Comparison of ENCODE assay signal across 30 mouse cellular contexts in genomic region chr10:12423994-12424725, GRCm38 (mm10).
DNase-seq lines count a peak whose midpoint lies in the region; ATAC-seq and TF ChIP-seq lines count a peak whose summit lies in the region.
"Had no signal": no experiment of that assay in that cellular context is flagged by ENCODE, and none has a peak within 500 bp of the region (broad histone marks: within the 10 kb centered on the region; RNA-seq: fewer than 3 reads in every experiment).

No protein-coding gene starts in this region.

- ATAC-seq in Patski: peak; percentile 39
- ATAC-seq in midbrain, embryonic 11.5 days (ENCODE audit: low FRiP score): no peak
- ATAC-seq in heart, embryonic 12.5 days (ENCODE audit: insufficient number of reproducible peaks, low FRiP score): no peak
- ATAC-seq: forebrain, embryonic 13.5 days; forebrain, embryonic 16.5 days; hindbrain, postnatal 0 days; inflammation-experienced regulatory T-cells, adult 6 months had no signal

- DNase-seq in adrenal gland, adult 2 months: peak; percentile 19
- no peak for DNase-seq in adrenal gland, postnatal 14 days
- peak; percentile 57 for DNase-seq in 3T3-L1 (ENCODE audit: low read depth, low spot score)
- DNase-seq in Patski (ENCODE audit: low read depth, low spot score): peak; percentile 19
- DNase-seq in midbrain, embryonic 11.5 days (ENCODE audit: low spot score, missing footprints): no peak
- no peak for DNase-seq in heart, adult 2 months
- DNase-seq: adrenal gland, postnatal 10 days; B cell, adult 2 months; cerebellum, adult 11-12 months; cerebellum, adult 8-10 months; cerebellum, postnatal 10 days; cerebellum, postnatal 36 days; embryo, embryonic 11 days; gastrocnemius, adult 2 months; gastrocnemius, postnatal 14 days; heart, adult 11 months; heart, postnatal 14 days; heart, postnatal 4 days; kidney, adult 18-20 months had no signal

- 95% methylated on average over 7 of the region's 7 CpGs for WGBS in midbrain, embryonic 11.5 days
- WGBS in heart, adult 2 months: 76% methylated on average over 7 of the region's 7 CpGs
- 84% methylated on average over 7 of the region's 7 CpGs for WGBS in heart, embryonic 12.5 days

- no peaks in the 10 kb centered on the region for H3K36me3 ChIP-seq in midbrain, embryonic 11.5 days (ENCODE audit: control insufficient read depth, insufficient read depth, low read length)
- H3K36me3 ChIP-seq in heart, adult 2 months (ENCODE audit: control insufficient read depth, insufficient read depth, low read length): no peaks in the 10 kb centered on the region; the same call in 1 of the 2 replicates
- H3K36me3 ChIP-seq in heart, embryonic 12.5 days: no peaks in the 10 kb centered on the region; the same call in 1 of the 2 replicates
- H3K36me3 ChIP-seq: embryonic facial prominence, embryonic 10.5 days; embryonic facial prominence, embryonic 13.5 days; forebrain, embryonic 10.5 days had no signal

- no peak overlapping the region for H3K4me3 ChIP-seq in embryonic fibroblast, embryonic 13.5 days (ENCODE audit: insufficient read depth, low read length)
- H3K4me3 ChIP-seq in midbrain, embryonic 11.5 days (ENCODE audit: low read depth, low read length): no peak overlapping the region
- no peak overlapping the region for H3K4me3 ChIP-seq in heart, adult 2 months
- no peak overlapping the region for H3K4me3 ChIP-seq in heart, embryonic 12.5 days
- H3K4me3 ChIP-seq: embryonic facial prominence, embryonic 10.5 days; embryonic facial prominence, embryonic 13.5 days; forebrain, embryonic 10.5 days; forebrain, embryonic 13.5 days; gastrocnemius, adult 2 months; heart, embryonic 13.5 days had no signal

- TF ChIP-seq CTCF in Patski (IDR thresholded peaks at IDR 0.05): no peak
- no peak for TF ChIP-seq CTCF in embryonic fibroblast, embryonic 13.5 days (IDR thresholded peaks at IDR 0.05; ENCODE audit: borderline replicate concordance, insufficient read depth, low read length)
- TF ChIP-seq CTCF in heart, adult 2 months (IDR thresholded peaks at IDR 0.05): no peak

- peaks cover 5% of the 10 kb centered on the region for H3K4me1 ChIP-seq in embryonic fibroblast, embryonic 13.5 days (ENCODE audit: control insufficient read depth, insufficient read depth, low read length)
- no peaks in the 10 kb centered on the region for H3K4me1 ChIP-seq in midbrain, embryonic 11.5 days (ENCODE audit: control insufficient read depth, insufficient read depth, low read length)
- no peaks in the 10 kb centered on the region for H3K4me1 ChIP-seq in heart, adult 2 months (ENCODE audit: control insufficient read depth, insufficient read depth, low read length)
- H3K4me1 ChIP-seq in heart, embryonic 12.5 days (replicated peaks): 0 out of 2 replicates have a peak, but pooled peaks cover 5% of the 10 kb centered on the region
- H3K4me1 ChIP-seq: embryonic facial prominence, embryonic 10.5 days; embryonic facial prominence, embryonic 13.5 days; forebrain, embryonic 10.5 days; forebrain, embryonic 13.5 days had no signal

- no peaks in the 10 kb centered on the region; the same call in 1 of the 2 replicates for H3K79me2 ChIP-seq in heart, adult 2 months (replicated peaks; ENCODE audit: control insufficient read depth, insufficient read depth, low read length)

- no peaks in the 10 kb centered on the region for H3K9me3 ChIP-seq in midbrain, embryonic 11.5 days (ENCODE audit: control insufficient read depth, low read length)
- no peaks in the 10 kb centered on the region for H3K9me3 ChIP-seq in heart, embryonic 12.5 days (replicated peaks)
- H3K9me3 ChIP-seq: embryonic facial prominence, embryonic 10.5 days; embryonic facial prominence, embryonic 13.5 days; forebrain, embryonic 10.5 days; forebrain, embryonic 13.5 days; heart, embryonic 13.5 days had no signal

- intact Hi-C loops in heart, adult 2 months (cut with DNase I): no loop called here

- TF ChIP-seq EP300 in heart, adult 2 months (IDR thresholded peaks at IDR 0.05; ENCODE audit: insufficient read depth, low read depth, low read length): no peak

- POLR2A ChIA-PET in Patski (lab: Charles Lee): no interaction called here

- peak overlapping the region; percentile 65 for H3K27ac ChIP-seq in embryonic fibroblast, embryonic 13.5 days (ENCODE audit: insufficient read depth, low read length)
- H3K27ac ChIP-seq in midbrain, embryonic 11.5 days (ENCODE audit: low read depth, low read length): no peak overlapping the region
- H3K27ac ChIP-seq in heart, adult 2 months: no peak overlapping the region
- no peak overlapping the region for H3K27ac ChIP-seq in heart, embryonic 12.5 days (ENCODE audit: poor library complexity, severe bottlenecking)
- H3K27ac ChIP-seq: embryonic facial prominence, embryonic 10.5 days; embryonic facial prominence, embryonic 13.5 days; forebrain, embryonic 10.5 days; forebrain, embryonic 13.5 days; gastrocnemius, adult 2 months; heart, embryonic 13.5 days; hindbrain, embryonic 14.5 days; hindbrain, postnatal 0 days had no signal

- no peak overlapping the region for H3K4me2 ChIP-seq in midbrain, embryonic 11.5 days
- no peak overlapping the region for H3K4me2 ChIP-seq in heart, embryonic 12.5 days
- H3K4me2 ChIP-seq: embryonic facial prominence, embryonic 13.5 days; forebrain, embryonic 13.5 days; heart, embryonic 13.5 days; hindbrain, embryonic 14.5 days had no signal

- no peaks in the 10 kb centered on the region for H3K27me3 ChIP-seq in Patski
- H3K27me3 ChIP-seq in midbrain, embryonic 11.5 days (ENCODE audit: control insufficient read depth, insufficient read depth, low read length): no peaks in the 10 kb centered on the region
- H3K27me3 ChIP-seq in heart, adult 2 months (ENCODE audit: control insufficient read depth, insufficient read depth, low read length): no peaks in the 10 kb centered on the region
- no peaks in the 10 kb centered on the region for H3K27me3 ChIP-seq in heart, embryonic 12.5 days (replicated peaks)
- H3K27me3 ChIP-seq: embryonic facial prominence, embryonic 13.5 days; forebrain, embryonic 13.5 days; heart, embryonic 13.5 days had no signal

- in situ Hi-C loops in Patski (cut with MboI; ENCODE audit: low pct_unique_long_range_greater_than_20kb): no loop called here

- CTCF ChIA-PET in Patski (lab: Charles Lee): no interaction called here

- TF ChIP-seq POLR2A in embryonic fibroblast, embryonic 13.5 days (IDR thresholded peaks at IDR 0.05; ENCODE audit: low read depth, low read length): no peak
- no peak for TF ChIP-seq POLR2A in heart, adult 2 months (IDR thresholded peaks at IDR 0.05; ENCODE audit: insufficient read depth, low read depth, low read length)

- no peak overlapping the region for H3K9ac ChIP-seq in midbrain, embryonic 11.5 days (ENCODE audit: low read length)
- H3K9ac ChIP-seq in heart, adult 2 months (ENCODE audit: low read depth, low read length): no peak overlapping the region
- H3K9ac ChIP-seq in heart, embryonic 12.5 days: no peak overlapping the region
- H3K9ac ChIP-seq: embryonic facial prominence, embryonic 13.5 days; forebrain, embryonic 13.5 days; heart, embryonic 13.5 days; hindbrain, embryonic 14.5 days had no signal

Comparison
In these comparisons a context has a peak if more than half of its experiments do, and no peak if none do; other contexts are left out.
1. DNase-seq: peak in adrenal gland, adult 2 months (single experiment), 3T3-L1 (single experiment) and Patski (single experiment); none in adrenal gland, postnatal 14 days (single experiment), midbrain, embryonic 11.5 days (single experiment) and heart, adult 2 months (0 of 2).